Mouse (Mus musculus): ENCODE data around the gene Otulin. TPM values are rescaled to one million over a fixed set of nuclear protein-coding genes. Genes with fewer than 3 reads are reported as not detected.
A peak's percentile ranks its signal among the peaks of the same experiment; 100 is the strongest.

The Otulin gene
- polyA plus RNA-seq, 1 experiment from 2014 or later, result 12.3 TPM

DNA sequence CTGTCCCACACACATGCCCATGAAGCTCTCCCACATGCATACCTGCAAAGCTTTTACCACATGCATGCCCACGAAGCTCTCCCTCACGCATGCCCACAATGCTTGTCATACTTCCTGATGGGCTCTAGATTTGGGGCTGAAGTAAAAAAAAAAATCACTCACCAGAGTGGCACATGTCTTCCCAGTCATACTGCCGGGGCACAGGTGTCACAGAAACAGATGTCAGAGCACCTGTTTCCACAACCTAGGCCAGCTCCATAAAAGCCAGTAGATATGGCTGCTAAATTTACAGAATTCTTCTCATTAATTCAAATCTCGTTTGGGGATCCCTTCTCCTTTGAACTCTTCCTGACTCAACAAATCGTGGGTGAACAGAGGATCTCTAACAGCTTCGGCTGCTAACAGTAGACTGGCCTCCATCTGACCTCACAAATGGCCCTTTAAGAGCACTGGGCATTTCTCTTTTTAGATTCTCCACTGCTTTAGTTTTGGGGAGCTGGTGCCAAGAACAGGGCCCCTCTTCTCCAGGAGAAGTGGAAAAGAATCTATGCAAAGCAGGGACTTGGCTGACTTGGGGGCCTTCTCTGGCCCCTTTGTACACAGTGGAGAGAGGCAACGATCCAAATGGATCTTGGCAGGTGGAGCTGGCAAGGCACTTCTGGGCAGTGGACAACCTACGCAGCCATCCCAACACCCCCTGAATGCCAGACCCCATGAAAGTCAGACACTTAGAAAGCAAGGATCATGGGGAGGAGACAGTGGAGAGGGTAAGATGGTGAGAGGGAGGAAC, 55.3 kb downstream of the Otulin start:
- no peak overlapping the region for H3K9ac ChIP-seq (ENCODE audit: low read depth, low read length)
- peaks cover 11% of the 10 kb centered on the region for H3K36me3 ChIP-seq (ENCODE audit: control insufficient read depth, insufficient read depth, low read length)
- no peaks in the 10 kb centered on the region for H3K27me3 ChIP-seq (replicated peaks; ENCODE audit: control insufficient read depth, insufficient read depth, low read length)
- ATAC-seq, result peak; percentile 87
- H3K9me3 ChIP-seq (ENCODE audit: control insufficient read depth, low read length), result no peaks in the 10 kb centered on the region
- H3K4me2 ChIP-seq (ENCODE audit: low read length), result no peak overlapping the region
- no peak overlapping the region for H3K4me3 ChIP-seq (ENCODE audit: low read length)
- WGBS, result 67% methylated on average over 8 of the region's 8 CpGs
- peak overlapping the region; percentile 30; the same call in 1 of the 2 replicates for H3K27ac ChIP-seq (ENCODE audit: low read depth, low read length)
- 0 out of 2 replicates have a peak, but pooled peaks cover 4% of the 10 kb centered on the region for H3K4me1 ChIP-seq (ENCODE audit: control insufficient read depth, insufficient read depth, low read depth, low read length)

GRCm38 (mm10) chr15:27571179-27571578, 59.3 kb downstream of the Otulin start:
- 77% methylated on average over 8 of the region's 8 CpGs for WGBS
- Histone ChIP-seq H3K9ac (ENCODE audit: low read depth, low read length) (no peak overlapping the region), H3K4me3 (ENCODE audit: low read length) (no peak overlapping the region), H3K4me2 (ENCODE audit: low read length) (no peak overlapping the region), H3K9me3 (ENCODE audit: control insufficient read depth, low read length) (no peaks in the 10 kb centered on the region), H3K27ac (ENCODE audit: low read depth, low read length) (no peak overlapping the region), H3K27me3 (replicated peaks; ENCODE audit: control insufficient read depth, insufficient read depth, low read length) (no peaks in the 10 kb centered on the region), H3K4me1 (ENCODE audit: control insufficient read depth, insufficient read depth, low read depth, low read length) (0 out of 2 replicates have a peak, but pooled peaks cover 3% of the 10 kb centered on the region), H3K36me3 (ENCODE audit: control insufficient read depth, insufficient read depth, low read length) (peaks cover 21% of the 10 kb centered on the region)
- peak; percentile 40; the same call in 1 of the 2 replicates for ATAC-seq

- Histone ChIP-seq H3K9me3 (ENCODE audit: control insufficient read depth, low read length) (no peaks in the 10 kb centered on the region), H3K4me2 (ENCODE audit: low read length) (no peak overlapping the region), H3K4me3 (ENCODE audit: low read length) (no peak overlapping the region), H3K27ac (ENCODE audit: low read depth, low read length) (no peak overlapping the region), H3K36me3 (ENCODE audit: control insufficient read depth, insufficient read depth, low read length) (peaks cover 23% of the 10 kb centered on the region), H3K4me1 (ENCODE audit: control insufficient read depth, insufficient read depth, low read depth, low read length) (no peaks in the 10 kb centered on the region), H3K27me3 (replicated peaks; ENCODE audit: control insufficient read depth, insufficient read depth, low read length) (no peaks in the 10 kb centered on the region), H3K9ac (ENCODE audit: low read depth, low read length) (no peak overlapping the region)
- no peak for ATAC-seq
- 90% methylated on average over 4 of the region's 4 CpGs for WGBS
These were observed 60.1 kb downstream of the Otulin start for GRCm38 (mm10) chr15:27570385-27570784.

- Histone ChIP-seq H3K9me3 (ENCODE audit: control insufficient read depth, low read length) (no peaks in the 10 kb centered on the region), H3K36me3 (ENCODE audit: control insufficient read depth, insufficient read depth, low read length) (peaks cover 24% of the 10 kb centered on the region), H3K27ac (ENCODE audit: low read depth, low read length) (no peak overlapping the region), H3K4me3 (ENCODE audit: low read length) (no peak overlapping the region), H3K4me1 (ENCODE audit: control insufficient read depth, insufficient read depth, low read depth, low read length) (no peaks in the 10 kb centered on the region), H3K4me2 (ENCODE audit: low read length) (no peak overlapping the region), H3K27me3 (replicated peaks; ENCODE audit: control insufficient read depth, insufficient read depth, low read length) (no peaks in the 10 kb centered on the region), H3K9ac (ENCODE audit: low read depth, low read length) (no peak overlapping the region)
- no peak for ATAC-seq
- 89% methylated on average over 2 of the region's 2 CpGs for WGBS
These were observed 60.6 kb downstream of the Otulin start for GRCm38 (mm10) chr15:27569924-27570323.

DNA sequence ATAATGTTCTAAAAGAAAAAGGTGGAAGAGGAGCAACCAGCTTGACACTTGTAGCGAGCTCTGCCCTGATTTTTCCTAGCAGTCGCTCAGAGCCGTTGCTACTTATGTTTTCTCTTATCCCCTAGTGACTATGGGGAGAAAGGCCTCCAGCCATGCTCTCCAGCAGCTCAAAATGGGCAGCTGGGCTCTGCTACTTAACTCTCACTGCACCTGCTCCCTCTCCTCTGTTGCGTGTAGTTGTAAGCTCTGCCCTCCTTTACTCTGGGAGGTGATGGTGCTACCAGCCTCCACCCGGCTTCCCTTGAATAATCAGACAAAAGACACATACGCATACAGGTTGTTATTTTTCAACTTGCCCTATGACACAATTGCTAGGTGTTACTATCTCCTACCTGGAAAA, 62.1 kb downstream of the Otulin start:
- no peaks in the 10 kb centered on the region for H3K27me3 ChIP-seq (replicated peaks; ENCODE audit: control insufficient read depth, insufficient read depth, low read length)
- no peaks in the 10 kb centered on the region for H3K4me1 ChIP-seq (ENCODE audit: control insufficient read depth, insufficient read depth, low read depth, low read length)
- no peak overlapping the region for H3K4me2 ChIP-seq (ENCODE audit: low read length)
- WGBS, result 65% methylated on average over 6 of the region's 6 CpGs
- H3K9me3 ChIP-seq (ENCODE audit: control insufficient read depth, low read length), result no peaks in the 10 kb centered on the region
- H3K36me3 ChIP-seq (ENCODE audit: control insufficient read depth, insufficient read depth, low read length), result peaks cover 22% of the 10 kb centered on the region
- H3K9ac ChIP-seq (ENCODE audit: low read depth, low read length), result no peak overlapping the region
- H3K27ac ChIP-seq (ENCODE audit: low read depth, low read length), result no peak overlapping the region
- no peak overlapping the region for H3K4me3 ChIP-seq (ENCODE audit: low read length)
- ATAC-seq, result no peak

DNA sequence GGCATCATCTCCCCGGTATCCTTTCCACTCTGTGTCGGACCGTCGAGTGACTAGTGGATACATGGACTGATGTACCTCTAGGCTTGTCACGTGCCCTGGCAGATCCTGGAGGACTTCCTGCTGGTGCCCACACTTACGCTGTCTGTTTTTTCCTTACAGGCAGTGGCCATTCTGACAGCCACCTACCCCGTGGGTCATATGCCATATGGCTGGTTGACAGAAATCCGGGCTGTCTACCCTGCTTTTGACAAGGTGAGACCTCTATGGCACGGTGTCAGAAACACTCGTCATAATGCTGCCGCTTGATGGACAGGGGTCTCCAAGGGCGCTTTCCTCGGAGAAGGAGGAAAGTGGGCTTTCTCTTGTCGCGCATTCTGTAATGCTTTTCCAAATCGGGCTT, 63.1 kb downstream of the Otulin start:
- 88% methylated on average over 16 of the region's 16 CpGs for whole genome bisulfite sequencing
- Histone ChIP-seq H3K9ac (ENCODE audit: low read depth, low read length) (no peak overlapping the region), H3K4me3 (ENCODE audit: low read length) (no peak overlapping the region), H3K9me3 (ENCODE audit: control insufficient read depth, low read length) (no peaks in the 10 kb centered on the region), H3K27me3 (replicated peaks; ENCODE audit: control insufficient read depth, insufficient read depth, low read length) (no peaks in the 10 kb centered on the region), H3K36me3 (ENCODE audit: control insufficient read depth, insufficient read depth, low read length) (peaks cover 21% of the 10 kb centered on the region), H3K4me1 (ENCODE audit: control insufficient read depth, insufficient read depth, low read depth, low read length) (no peaks in the 10 kb centered on the region), H3K27ac (ENCODE audit: low read depth, low read length) (no peak overlapping the region), H3K4me2 (ENCODE audit: low read length) (no peak overlapping the region)
- no peak for ATAC-seq

DNA sequence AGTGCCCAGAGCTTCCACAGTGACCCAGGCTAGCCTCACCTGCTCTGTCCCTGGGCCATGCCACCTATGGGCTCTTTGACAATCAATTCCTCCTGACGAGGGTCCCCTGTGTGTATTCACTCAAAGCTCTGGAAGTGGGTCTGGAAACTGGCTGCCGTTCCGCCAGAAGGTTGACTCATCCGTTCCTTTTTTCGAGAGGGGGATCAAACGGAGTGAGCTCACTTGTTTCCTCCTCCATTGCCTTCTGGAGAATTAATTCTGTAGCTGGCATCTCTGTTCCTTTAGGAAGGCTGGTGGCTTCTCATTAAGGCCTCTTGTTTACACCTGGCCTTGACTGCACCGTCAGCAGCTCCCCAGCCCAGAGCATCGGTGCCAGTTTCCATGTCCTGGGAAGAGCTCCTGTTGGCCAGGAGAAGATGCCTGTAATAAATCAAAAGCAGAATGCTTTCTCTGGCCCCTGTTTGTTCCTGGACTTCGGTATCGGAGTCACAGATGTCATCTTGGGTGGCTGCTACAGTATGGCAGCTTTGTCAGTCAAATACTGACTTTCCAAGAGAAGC, 64.8 kb downstream of the Otulin start:
- Histone ChIP-seq H3K27me3 (replicated peaks; ENCODE audit: control insufficient read depth, insufficient read depth, low read length) (no peaks in the 10 kb centered on the region), H3K4me1 (ENCODE audit: control insufficient read depth, insufficient read depth, low read depth, low read length) (no peaks in the 10 kb centered on the region), H3K27ac (ENCODE audit: low read depth, low read length) (no peak overlapping the region), H3K9ac (ENCODE audit: low read depth, low read length) (no peak overlapping the region), H3K36me3 (ENCODE audit: control insufficient read depth, insufficient read depth, low read length) (peaks cover 13% of the 10 kb centered on the region), H3K4me3 (ENCODE audit: low read length) (no peak overlapping the region), H3K4me2 (ENCODE audit: low read length) (no peak overlapping the region), H3K9me3 (ENCODE audit: control insufficient read depth, low read length) (no peaks in the 10 kb centered on the region)
- no peak for ATAC-seq
- WGBS, result 87% methylated on average over 10 of the region's 10 CpGs

DNA sequence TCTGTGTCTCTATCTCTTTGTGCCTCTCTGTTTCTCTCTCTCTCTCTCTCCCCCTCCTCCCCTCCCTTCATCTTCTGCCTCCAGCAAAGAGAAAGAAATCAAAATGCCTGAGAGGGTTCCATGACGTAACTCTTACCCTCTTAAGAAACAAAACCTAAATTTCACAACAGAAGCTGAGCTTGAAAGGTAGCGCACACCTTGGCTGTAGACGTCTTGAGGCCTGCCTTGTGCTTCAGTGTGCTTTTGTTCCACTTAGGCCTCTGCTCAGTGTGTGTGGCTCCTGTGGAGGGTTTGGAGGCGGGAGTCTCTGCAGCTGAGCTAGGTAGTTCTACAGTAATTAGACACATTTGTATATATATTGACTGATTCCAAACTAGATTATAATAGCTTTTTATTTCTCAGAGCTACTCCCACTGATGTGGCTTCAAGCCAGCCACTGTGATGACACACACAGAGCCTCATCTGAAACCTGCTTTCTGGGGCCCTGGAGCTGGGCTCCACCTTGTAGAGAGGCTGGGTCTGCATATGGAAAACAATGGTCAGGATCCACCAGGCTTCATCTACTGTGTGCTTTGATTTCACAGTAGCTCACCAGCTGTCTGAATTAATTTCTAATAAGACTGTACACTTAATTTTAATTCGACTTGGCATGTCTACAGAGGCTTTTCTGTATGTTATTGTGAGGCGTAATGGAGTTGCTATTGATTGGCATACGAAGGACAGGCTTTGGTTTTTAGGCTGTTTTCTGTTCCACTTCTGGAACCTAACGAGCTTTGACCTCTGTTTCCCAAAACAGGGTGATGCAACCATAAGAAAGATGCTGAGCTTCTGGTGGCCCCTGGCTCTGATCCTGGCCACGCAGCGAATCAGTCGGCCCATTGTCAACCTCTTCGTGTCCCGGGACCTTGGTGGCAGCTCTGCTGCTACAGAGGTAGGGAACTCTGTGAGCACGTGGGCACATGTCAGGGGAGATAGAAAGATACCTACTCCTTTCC, 66.1 kb downstream of the Otulin start:
- Histone ChIP-seq H3K36me3 (ENCODE audit: control insufficient read depth, insufficient read depth, low read length) (peaks cover 13% of the 10 kb centered on the region), H3K4me1 (ENCODE audit: control insufficient read depth, insufficient read depth, low read depth, low read length) (peaks cover 2% of the 10 kb centered on the region; the same call in 1 of the 2 replicates), H3K9ac (ENCODE audit: low read depth, low read length) (no peak overlapping the region), H3K27me3 (replicated peaks; ENCODE audit: control insufficient read depth, insufficient read depth, low read length) (no peaks in the 10 kb centered on the region), H3K4me2 (ENCODE audit: low read length) (no peak overlapping the region), H3K27ac (ENCODE audit: low read depth, low read length) (no peak overlapping the region), H3K9me3 (ENCODE audit: control insufficient read depth, low read length) (no peaks in the 10 kb centered on the region), H3K4me3 (ENCODE audit: low read length) (no peak overlapping the region)
- 78% methylated on average over 14 of the region's 14 CpGs for WGBS
- no peak for ATAC-seq
